ENCODE assay signal across 23 mouse cellular contexts in genomic region chr12:113483492-113484162, GRCm38 (mm10). TPM values are rescaled to one million over a fixed set of nuclear protein-coding genes. Genes with fewer than 3 reads are reported as not detected.
"Had no signal": no experiment of that assay in that cellular context is flagged by ENCODE, and none has a peak within 500 bp of the region (broad histone marks: within the 10 kb centered on the region; RNA-seq: fewer than 3 reads in every experiment).

No protein-coding gene starts in this region.

- H3K4me2 ChIP-seq: liver, embryonic 15.5 days; lung, embryonic 15.5 days; midbrain, embryonic 11.5 days; midbrain, embryonic 13.5 days; midbrain, embryonic 15.5 days; neural tube, embryonic 12.5 days; stomach, embryonic 15.5 days had no signal

- H3K9me3 ChIP-seq: liver, embryonic 15.5 days; lung, embryonic 15.5 days; megakaryocyte, embryonic 14.5 days; stomach, embryonic 15.5 days had no signal

- H3K4me3 ChIP-seq: liver, embryonic 15.5 days; lung, embryonic 15.5 days; megakaryocyte, embryonic 14.5 days; midbrain, embryonic 13.5 days; midbrain, embryonic 15.5 days; neural tube, embryonic 12.5 days; stomach, embryonic 15.5 days had no signal

- H3K9ac ChIP-seq: liver, embryonic 15.5 days; liver, postnatal 0 days; lung, embryonic 15.5 days; midbrain, embryonic 13.5 days; midbrain, embryonic 15.5 days; neural tube, embryonic 12.5 days; stomach, embryonic 15.5 days had no signal

- H3K27me3 ChIP-seq: liver, embryonic 15.5 days; lung, embryonic 15.5 days; megakaryocyte, embryonic 14.5 days; midbrain, embryonic 13.5 days; midbrain, embryonic 15.5 days; neural tube, embryonic 12.5 days; stomach, embryonic 15.5 days had no signal

- H3K27ac ChIP-seq: liver, embryonic 15.5 days; lung, embryonic 15.5 days; macrophage; midbrain, embryonic 13.5 days; midbrain, embryonic 15.5 days; neural tube, embryonic 12.5 days; stomach, embryonic 15.5 days; stomach, postnatal 0 days had no signal

- H3K36me3 ChIP-seq: liver, embryonic 15.5 days; lung, embryonic 15.5 days; midbrain, embryonic 13.5 days; midbrain, embryonic 15.5 days; neural tube, embryonic 12.5 days; stomach, embryonic 15.5 days had no signal

- DNase-seq: liver, postnatal 0 days; lung, adult 2 months; lung, postnatal 14 days; lung, postnatal 36 days; right cerebral cortex, postnatal 14 days; thymus, adult 2 months; thymus, postnatal 25 days; thymus, postnatal 4 days had no signal

- ATAC-seq: liver, postnatal 0 days; lung, postnatal 0 days; midbrain, embryonic 13.5 days; midbrain, embryonic 15.5 days had no signal

- H3K4me1 ChIP-seq: liver, embryonic 15.5 days; lung, embryonic 15.5 days; megakaryocyte, embryonic 14.5 days; midbrain, embryonic 13.5 days; midbrain, embryonic 15.5 days; neural tube, embryonic 12.5 days; stomach, embryonic 15.5 days had no signal

RNA-seq across cellular contexts. Expression of gene Adam6b, which starts 5.7 kb away (rescaled TPM):
- total RNA-seq: megakaryocyte progenitor cell, adult 5-6 weeks; midbrain, postnatal 0 days had no signal
- polyA plus RNA-seq: liver, embryonic 15.5 days; liver, postnatal 0 days; lung, embryonic 15.5 days; lung, postnatal 0 days; macrophage; midbrain, embryonic 11.5 days; midbrain, embryonic 13.5 days; midbrain, embryonic 15.5 days; midbrain, postnatal 0 days; neural tube, embryonic 12.5 days; neural tube, embryonic 14.5 days; stomach, embryonic 15.5 days; stomach, postnatal 0 days; urinary bladder, adult 2 months had no signal
